Mouse (Mus musculus) lung, embryonic 14.5 days (tissue): ENCODE measurements around the gene Me1. TPM values are rescaled to one million over a fixed set of nuclear protein-coding genes. Genes with fewer than 3 reads are reported as not detected.
A peak's percentile ranks its signal among the peaks of the same experiment; 100 is the strongest.

Experiments
- ATAC-seq: fragments of 200-750 bp; cut with Nextera tagmentation; 2 replicates; pipeline ENCODE4 v1.8.0; 2017; ENCODE audit warnings: mild to moderate bottlenecking, moderate TSS enrichment, moderate library complexity; ENCODE audit not compliant: insufficient read depth
- DNase-seq: peaks from one replicate; pipeline ENCODE4 v3.0.0-alpha.2; 2015
- H3K27ac ChIP-seq: fragments of 300-500 bp; sonication (generic); 2 replicates; pipeline ENCODE4 v1.5.1; 2014; ENCODE audit warnings: low read depth, mild to moderate bottlenecking, moderate library complexity
- H3K27me3 ChIP-seq: fragments of 300-500 bp; sonication (generic); 2 replicates; pipeline ENCODE4 v1.6.1; 2014; ENCODE audit warnings: low read length, control low read depth; ENCODE audit not compliant: insufficient read depth
- H3K36me3 ChIP-seq: fragments of 300-500 bp; sonication (generic); 2 replicates; pipeline ENCODE4 v1.6.1; 2014; ENCODE audit warnings: control low read depth; ENCODE audit not compliant: insufficient read depth
- H3K4me1 ChIP-seq: fragments of 300-500 bp; sonication (generic); 2 replicates; pipeline ENCODE4 v1.6.1; 2014; ENCODE audit warnings: antibody characterized with exemption, control low read depth; ENCODE audit not compliant: insufficient read depth
- H3K4me2 ChIP-seq: fragments of 300-500 bp; sonication (generic); 2 replicates; pipeline ENCODE4 v1.6.1; 2014; ENCODE audit warnings: mild to moderate bottlenecking
- H3K4me3 ChIP-seq: fragments of 300-500 bp; sonication (generic); 2 replicates; pipeline ENCODE4 v1.5.1; 2014; ENCODE audit warnings: low read depth, low read length
- H3K9ac ChIP-seq: fragments of 300-500 bp; sonication (generic); 2 replicates; pipeline ENCODE4 v1.6.1; 2014
- H3K9me3 ChIP-seq: fragments of 300-500 bp; sonication (generic); 2 replicates; pipeline ENCODE4 v1.6.1; 2016; ENCODE audit warnings: low read depth, low read length, control low read depth
- CTCF ChIP-seq: IDR thresholded peaks from 2 replicates; pipeline ENCODE4 v1.5.1; 2016; ENCODE audit warnings: antibody characterized with exemption, low read depth
- WGBS: fragments of 180-500 bp; shearing (Covaris S2); extraction: QIAGEN DNeasy Blood & Tissue Kit; methylation state at CpG from one replicate; pipeline ENCODE4 v1.1.7; 2014; 5-methylcytosine and 5-hydroxymethylcytosine counted together
- polyA plus RNA-seq: library from polyadenylated mRNA; unstranded; fragments of >200 nt; fragmentation: Nextera tagmentation; extraction: Ambion mirVana; gene quantifications from 2 replicates; pipeline ENCODE4 v1.2.1, GENCODE M21; 2014

Gene Me1
- polyA plus RNA-seq, 1 experiment from 2014 or later, result 27.4 TPM

- Histone ChIP-seq H3K36me3 (no peaks in the 10 kb centered on the region), H3K4me3 (no peak overlapping the region), H3K9me3 (no peaks in the 10 kb centered on the region), H3K27ac (no peak overlapping the region), H3K9ac (no peak overlapping the region), H3K27me3 (no peaks in the 10 kb centered on the region), H3K4me1 (no peaks in the 10 kb centered on the region), H3K4me2 (no peak overlapping the region)
- peak; percentile 77 for ATAC-seq
- 50% methylated on average over 2 of the region's 2 CpGs for WGBS
- TF ChIP-seq CTCF, result no peak
- peak; percentile 68 for DNase-seq
These were observed 14.4 kb upstream of the Me1 start for GRCm38 (mm10) chr9:86710091-86710634.

- Histone ChIP-seq H3K27ac (no peak overlapping the region), H3K4me3 (no peak overlapping the region), H3K4me1 (no peaks in the 10 kb centered on the region), H3K27me3 (no peaks in the 10 kb centered on the region), H3K9me3 (no peaks in the 10 kb centered on the region), H3K9ac (no peak overlapping the region), H3K4me2 (no peak overlapping the region), H3K36me3 (no peaks in the 10 kb centered on the region)
- ATAC-seq (no peak), DNase-seq (no peak)
- WGBS, result 47% methylated on average over 6 of the region's 6 CpGs
- TF ChIP-seq CTCF, result no peak
These were observed 13.2 kb upstream of the Me1 start for GRCm38 (mm10) chr9:86708921-86709320.

GRCm38 (mm10) chr9:86707431-86707830 is 11.7 kb upstream of the Me1 start:
- H3K9ac ChIP-seq, result no peak overlapping the region
- H3K36me3 ChIP-seq, result no peaks in the 10 kb centered on the region
- no peak for TF ChIP-seq CTCF
- no peaks in the 10 kb centered on the region for H3K9me3 ChIP-seq
- H3K4me3 ChIP-seq, result no peak overlapping the region
- ATAC-seq, result no peak
- H3K27ac ChIP-seq, result no peak overlapping the region
- DNase-seq, result no peak
- H3K4me1 ChIP-seq, result no peaks in the 10 kb centered on the region
- H3K27me3 ChIP-seq, result no peaks in the 10 kb centered on the region
- H3K4me2 ChIP-seq, result no peak overlapping the region
- 45% methylated on average over 1 of the region's 1 CpGs for WGBS

- Histone ChIP-seq H3K4me3 (no peak overlapping the region), H3K27me3 (no peaks in the 10 kb centered on the region), H3K36me3 (no peaks in the 10 kb centered on the region), H3K27ac (peak overlapping the region; percentile 63), H3K4me1 (peaks cover 4% of the 10 kb centered on the region; the same call in 1 of the 2 replicates), H3K9ac (no peak overlapping the region; the same call in 1 of the 2 replicates), H3K4me2 (no peak overlapping the region), H3K9me3 (no peaks in the 10 kb centered on the region)
- DNase-seq (peak; percentile 19), ATAC-seq (peak; percentile 77)
- no peak for TF ChIP-seq CTCF
- WGBS, result 7% methylated on average over 2 of the region's 2 CpGs
These were observed 6.1 kb upstream of the Me1 start for GRCm38 (mm10) chr9:86701844-86702243.

DNA sequence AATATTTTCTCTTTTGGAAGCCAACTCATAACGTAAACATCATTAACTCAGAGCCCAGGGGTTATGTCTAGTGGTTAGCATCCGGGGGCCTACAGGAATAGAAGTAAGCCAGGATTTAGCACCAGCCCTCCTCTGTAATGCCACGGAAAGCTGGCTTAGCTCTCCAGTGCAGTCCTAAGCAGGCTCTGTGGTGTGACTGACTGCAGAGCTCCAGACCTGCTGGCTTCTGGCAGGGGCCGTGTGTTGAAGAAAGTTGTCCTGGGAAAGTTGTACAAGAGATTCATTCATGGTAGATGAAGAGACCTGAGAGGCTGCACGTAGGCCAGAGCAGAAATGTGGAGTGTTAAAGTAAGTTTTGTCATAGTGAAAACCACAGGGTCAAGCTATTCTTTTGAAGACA is 5.5 kb upstream of the Me1 start:
- ATAC-seq, result peak; percentile 86
- no peak overlapping the region for H3K9ac ChIP-seq

DNA sequence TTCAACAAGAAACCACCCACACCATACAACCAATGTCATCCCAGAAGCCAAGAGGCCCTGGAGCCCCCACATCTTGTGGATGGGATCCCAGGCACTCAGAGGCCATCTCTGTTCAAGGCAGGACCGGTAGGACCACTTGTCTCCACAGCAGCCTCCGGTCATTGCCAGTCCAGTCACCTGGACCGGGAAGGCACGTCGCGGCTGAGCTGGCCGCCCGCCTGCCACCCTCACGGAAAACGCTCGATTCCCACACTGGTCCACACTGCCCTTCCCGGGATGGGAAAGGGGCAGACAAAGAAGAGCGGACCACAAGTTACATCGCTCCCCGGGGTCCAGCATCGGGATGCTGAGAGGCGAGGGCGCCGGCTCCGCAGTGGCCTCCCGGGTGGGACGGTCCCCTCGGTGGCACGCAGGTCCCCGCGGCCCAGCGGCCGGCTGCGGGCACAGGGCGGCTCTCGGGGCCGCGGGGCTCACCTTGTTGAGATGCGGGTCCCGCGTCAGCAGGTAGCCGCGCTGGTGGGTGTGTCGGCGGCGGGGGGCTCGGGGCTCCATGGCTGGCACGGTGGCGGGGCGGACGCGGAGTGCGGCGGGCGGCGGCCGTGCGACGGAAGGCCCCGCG is 445 bp downstream of the Me1 start:
- no peaks in the 10 kb centered on the region for H3K9me3 ChIP-seq
- H3K27ac ChIP-seq, result peak overlapping the region; percentile 63; the same call in 1 of the 2 replicates
- H3K4me3 ChIP-seq, result peak overlapping the region; percentile 69
- 1% methylated on average over 56 of the region's 56 CpGs for WGBS
- H3K36me3 ChIP-seq, result no peaks in the 10 kb centered on the region
- no peak for TF ChIP-seq CTCF
- H3K4me2 ChIP-seq, result peak overlapping the region; percentile 83
- peak overlapping the region; percentile 78 for H3K9ac ChIP-seq
- ATAC-seq (peak; percentile 67), DNase-seq (peak; percentile 43)
- H3K27me3 ChIP-seq, result no peaks in the 10 kb centered on the region
- no peaks in the 10 kb centered on the region for H3K4me1 ChIP-seq

More for the DNA sequence above, 5.5 kb upstream of the Me1 start:
- H3K4me2 ChIP-seq, result no peak overlapping the region
- no peaks in the 10 kb centered on the region for H3K27me3 ChIP-seq
- WGBS, result 15% methylated on average over 5 of the region's 5 CpGs
- no peaks in the 10 kb centered on the region for H3K36me3 ChIP-seq
- peak; percentile 62 for DNase-seq
- no peaks in the 10 kb centered on the region for H3K9me3 ChIP-seq
- peaks cover 4% of the 10 kb centered on the region; the same call in 1 of the 2 replicates for H3K4me1 ChIP-seq
- H3K4me3 ChIP-seq, result no peak overlapping the region
- TF ChIP-seq CTCF, result no peak
- peak overlapping the region; percentile 75; the same call in 1 of the 2 replicates for H3K27ac ChIP-seq

GRCm38 (mm10) chr9:86694644-86695043 is 1.1 kb downstream of the Me1 start:
- TF ChIP-seq CTCF, result no peak
- no peak overlapping the region for H3K9ac ChIP-seq
- WGBS, result 88% methylated on average over 7 of the region's 7 CpGs
- no peaks in the 10 kb centered on the region for H3K36me3 ChIP-seq
- H3K27ac ChIP-seq, result no peak overlapping the region
- DNase-seq, result no peak
- H3K4me2 ChIP-seq, result peak overlapping the region; percentile 83
- no peaks in the 10 kb centered on the region for H3K9me3 ChIP-seq
- peak overlapping the region; percentile 69 for H3K4me3 ChIP-seq
- H3K4me1 ChIP-seq, result no peaks in the 10 kb centered on the region
- ATAC-seq, result no peak
- no peaks in the 10 kb centered on the region for H3K27me3 ChIP-seq
